Mouse (Mus musculus): ENCODE results near the gene Prim2.

- TF ChIP-seq CTCF (IDR thresholded peaks at IDR 0.05; ENCODE audit: low read depth, low read length) = no peak
- TF ChIP-seq GATA1 (IDR thresholded peaks at IDR 0.05; ENCODE audit: borderline replicate concordance, low read length) = no peak
- no peak for TF ChIP-seq TAL1 (conservative IDR thresholded peaks at IDR 0.05; ENCODE audit: low read depth, low read length)
- no peak for TF ChIP-seq GATA2 (IDR thresholded peaks at IDR 0.05; ENCODE audit: borderline replicate concordance, low read depth, low read length)
- TF ChIP-seq POLR2AphosphoS5 (IDR thresholded peaks at IDR 0.05; ENCODE audit: insufficient replicate concordance, low read depth, low read length) = no peak
Observed at GRCm38 (mm10) chr1:33470222-33470621, 199.4 kb downstream of the Prim2 start.
